Mouse (Mus musculus): ENCODE results near the gene Cdt1. TPM values are rescaled to one million over a fixed set of nuclear protein-coding genes. Genes with fewer than 3 reads are reported as not detected.
A peak's percentile ranks its signal among the peaks of the same experiment; 100 is the strongest.
"Not testable (repeated sequence)": the region's sequence is repeated elsewhere in the genome, so short reads cannot be mapped to it uniquely, and the experiment has no call there.

Gene Cdt1
- total RNA-seq, 2 experiments from 2014 or later = 1.2 to 1.8 TPM

DNA sequence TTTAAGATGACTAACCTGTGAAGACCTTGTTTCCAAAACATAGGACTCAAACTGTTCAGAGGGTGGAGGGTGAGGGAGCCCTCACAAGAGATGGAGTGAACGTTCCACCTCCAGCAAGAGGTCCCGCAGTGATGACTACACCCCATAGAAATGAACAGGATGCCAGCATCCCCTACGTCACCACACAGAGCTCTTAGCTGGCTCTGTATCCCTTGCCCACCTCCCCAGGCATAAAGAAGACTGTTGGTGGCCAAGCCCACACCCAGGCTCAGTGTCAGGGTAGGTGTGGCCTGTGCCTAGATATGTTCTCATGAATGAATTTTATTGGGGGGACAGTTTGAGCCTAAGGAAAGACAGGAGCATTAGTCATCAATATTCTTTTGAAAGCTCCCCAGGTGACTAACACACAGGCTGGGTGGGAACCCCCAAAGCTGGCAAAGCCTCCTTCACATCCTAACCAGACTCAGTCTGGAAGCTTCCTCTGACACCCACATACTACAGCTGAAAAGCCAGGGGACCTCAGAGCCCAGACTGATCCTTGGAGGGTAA, 18.9 kb upstream of the Cdt1 start:
- no peak for DNase-seq (ENCODE audit: low spot score in 2 of 2)

DNA sequence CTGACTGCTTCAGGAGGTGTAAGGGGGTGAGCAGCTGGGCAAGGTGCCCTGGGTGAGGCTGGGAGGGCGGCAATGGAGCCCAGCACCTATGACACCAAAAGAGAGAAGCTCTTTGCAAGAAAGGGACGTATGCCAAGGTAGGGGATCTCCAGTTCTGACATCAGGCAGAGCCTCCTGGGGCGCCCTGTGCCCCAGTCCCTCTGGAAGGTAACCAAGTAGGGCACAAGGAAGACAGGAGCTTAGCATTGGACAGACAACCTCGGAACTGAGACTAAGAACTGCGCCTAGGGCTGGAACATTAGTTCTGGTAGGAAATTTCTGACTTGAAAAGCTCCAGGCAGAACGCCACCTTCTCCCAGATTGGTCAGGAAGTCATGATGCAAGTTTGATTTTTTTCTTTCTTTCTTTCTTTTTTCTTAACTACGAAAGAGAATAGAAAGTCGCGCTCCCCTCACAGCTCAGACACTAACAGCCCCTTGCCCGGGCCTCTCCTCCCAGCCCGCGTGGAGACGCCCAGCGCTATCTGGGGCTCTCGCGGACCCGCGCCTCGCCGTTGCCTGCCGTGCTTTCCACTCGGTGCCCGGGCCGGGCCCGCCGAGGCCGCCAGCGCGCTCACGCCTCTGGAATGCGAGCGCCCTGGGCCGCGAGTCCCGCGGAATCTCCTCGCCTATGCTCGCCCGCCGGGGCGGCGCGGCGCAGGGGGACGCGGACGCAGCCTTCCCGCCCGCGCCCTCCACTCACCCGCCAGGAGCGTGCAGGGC, 17.4 kb upstream of the Cdt1 start:
- no peak for DNase-seq (ENCODE audit: low spot score in 2 of 2)

DNA sequence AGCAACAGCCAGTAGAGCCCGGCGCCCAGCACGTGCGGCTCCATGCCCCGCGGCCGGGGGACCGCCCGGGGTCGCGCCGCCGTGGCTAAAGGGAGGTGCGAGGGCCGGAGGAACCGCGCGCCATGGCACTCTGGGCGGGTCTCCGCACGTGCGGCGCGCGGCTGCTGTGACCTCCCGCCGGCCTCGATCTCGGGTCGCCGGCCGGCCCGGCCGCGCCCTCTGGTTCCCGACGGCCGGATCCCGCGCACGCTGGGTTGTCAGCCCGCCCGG, 16.9 kb upstream of the Cdt1 start:
- no peak for DNase-seq (ENCODE audit: low spot score in 2 of 2)

DNA sequence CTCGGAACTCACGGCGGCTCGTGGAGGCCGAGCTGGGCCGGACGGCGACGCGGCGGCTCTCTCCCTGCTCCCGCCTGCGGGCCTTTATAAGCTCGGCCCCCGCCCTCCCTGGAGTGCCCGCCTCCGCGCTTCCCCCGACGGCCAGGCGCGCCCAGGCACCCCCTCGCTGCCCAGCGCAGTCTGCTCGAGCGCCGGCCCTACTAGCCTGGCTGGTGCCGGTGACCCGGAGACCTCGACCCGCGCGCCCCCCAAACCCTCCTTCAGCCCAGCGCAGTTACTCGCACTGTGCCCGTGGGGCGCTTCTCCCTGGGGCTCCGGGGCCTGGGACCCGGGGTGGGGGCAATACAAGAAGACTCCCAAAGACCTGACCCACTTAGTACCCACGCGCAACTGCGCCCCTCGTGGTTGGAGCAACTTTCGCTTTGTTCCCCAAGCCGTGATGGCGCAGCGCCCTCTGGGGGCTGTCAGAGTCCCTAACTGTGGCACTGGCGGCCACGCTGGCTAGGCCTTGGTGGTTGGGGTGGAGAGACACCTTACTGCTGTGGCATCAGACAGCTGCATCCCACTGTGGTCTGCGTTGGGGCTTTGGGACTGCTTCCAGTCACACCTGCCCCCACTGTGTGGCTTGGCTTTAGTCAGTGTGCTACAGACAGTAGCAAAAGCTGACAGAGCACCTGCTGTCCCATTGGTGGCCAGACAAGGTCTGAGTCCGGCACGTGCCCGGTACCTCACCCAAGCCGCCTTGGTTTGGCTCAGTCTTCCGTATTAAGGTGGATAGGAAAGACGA, 16.4 kb upstream of the Cdt1 start, which contains the start of gene Piezo1:
TSS of gene Piezo1 (minus strand) at position 65 of the 787 bp plus-strand sequence.
- peak; percentile 49 to 79 for DNase-seq (ENCODE audit: low spot score in 2 of 2)

DNA sequence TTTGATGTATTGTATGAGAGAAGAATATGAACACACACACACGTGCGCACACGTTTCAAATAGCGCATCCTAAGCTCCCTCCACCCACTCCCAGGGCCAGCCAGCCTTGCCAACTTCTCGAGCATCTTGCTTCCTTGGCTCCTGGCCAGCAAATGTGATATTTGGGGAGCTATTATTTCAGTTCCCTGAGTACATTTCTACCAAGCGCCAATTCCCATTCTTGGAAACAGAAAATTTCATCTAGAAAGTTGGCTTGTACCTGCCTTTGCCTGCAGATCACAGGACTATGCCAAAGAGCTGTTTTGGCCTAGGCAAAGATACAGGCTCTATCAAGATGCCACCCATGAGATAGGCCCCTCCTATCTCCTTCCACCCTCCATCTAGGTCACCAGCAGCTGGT, 13.0 kb upstream of the Cdt1 start:
- peak; percentile 69 to 81 for DNase-seq (ENCODE audit: low spot score in 2 of 2)

DNA sequence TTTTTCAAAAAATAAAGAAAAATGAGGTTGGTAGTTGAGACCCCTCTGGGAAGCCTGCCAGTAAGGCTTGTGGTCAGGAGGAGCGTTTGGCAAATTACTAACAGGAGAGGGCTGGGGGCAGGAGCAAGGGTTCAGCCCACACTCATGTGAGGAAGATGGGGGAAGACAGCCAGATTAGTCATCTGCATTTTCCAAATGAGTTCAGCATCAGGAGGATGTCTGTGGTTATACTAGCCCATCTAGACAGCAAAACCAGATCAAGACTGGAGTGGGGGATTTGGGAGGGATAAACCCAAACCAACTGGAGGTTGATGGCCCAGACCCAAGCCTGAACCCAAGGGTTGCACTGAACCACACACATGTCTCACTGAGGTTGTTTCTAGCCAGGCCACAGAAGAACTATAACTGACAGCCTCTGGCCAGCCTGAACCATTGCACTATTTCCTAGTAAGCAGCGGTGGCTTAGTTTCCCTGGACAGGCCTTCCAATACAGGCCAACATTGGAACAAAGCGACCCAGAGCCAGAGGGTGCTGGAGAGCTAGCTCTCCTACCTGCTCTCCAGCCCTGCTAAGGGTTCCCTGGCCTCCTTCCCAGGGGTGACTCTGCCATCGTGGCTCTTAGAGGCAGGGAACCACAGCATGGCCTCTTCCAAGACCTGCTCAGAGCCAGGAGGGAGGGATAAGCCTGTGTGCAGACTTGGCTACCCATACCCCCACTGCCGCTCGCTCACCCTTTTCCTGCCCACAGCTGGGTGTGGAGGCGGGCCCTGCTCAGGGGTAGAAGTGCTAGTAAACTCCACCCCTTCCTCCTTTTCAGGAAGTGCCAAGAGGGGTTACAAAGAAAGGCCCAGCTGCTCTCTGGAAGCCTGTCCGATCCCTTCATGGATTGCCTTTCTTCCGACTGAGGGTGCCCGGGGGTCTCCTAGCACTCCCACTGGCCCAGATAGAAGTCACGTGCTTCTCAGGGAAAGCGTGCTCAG, 11.5 kb upstream of the Cdt1 start:
- no peak for DNase-seq (ENCODE audit: low spot score in 2 of 2)

DNA sequence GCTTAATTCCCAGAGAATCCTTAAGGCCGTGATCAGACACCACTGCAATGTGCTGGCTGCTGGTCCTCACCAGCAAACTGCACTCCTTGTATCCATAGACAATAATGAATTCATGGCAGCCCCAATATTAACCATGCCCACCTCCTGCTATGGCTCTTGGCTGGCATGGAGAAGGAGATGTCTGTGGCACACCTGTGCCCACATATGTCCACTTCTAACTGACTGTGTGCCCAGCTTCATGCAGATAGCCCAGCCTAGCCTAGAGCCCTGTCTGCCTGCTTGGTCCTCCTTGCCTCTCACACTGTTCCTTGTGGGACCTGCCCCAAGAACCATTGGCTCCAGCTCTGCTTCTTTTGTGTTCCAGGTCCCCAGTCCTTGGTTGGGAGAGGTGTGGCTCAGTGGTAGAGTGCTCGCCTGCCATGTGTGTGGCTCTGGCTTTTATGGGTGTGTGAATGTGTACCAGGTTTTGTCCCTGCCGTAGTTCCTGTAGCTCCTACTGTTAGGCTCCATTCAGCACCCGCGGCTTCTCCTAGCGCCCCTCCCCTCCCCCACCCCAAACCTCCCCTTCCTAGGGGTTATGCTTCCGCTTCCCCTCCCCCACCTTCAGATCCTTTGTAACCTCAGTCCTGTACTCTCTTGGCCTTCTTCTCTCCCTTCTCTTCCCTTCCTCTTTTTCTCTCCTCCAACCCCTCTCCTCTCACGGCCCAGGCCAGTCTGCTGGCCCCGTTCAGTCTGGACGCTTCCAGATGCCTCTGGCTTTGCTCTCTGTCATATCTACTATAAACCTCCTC, 10.4 kb upstream of the Cdt1 start:
- DNase-seq (ENCODE audit: low spot score in 2 of 2) = no peak

DNA sequence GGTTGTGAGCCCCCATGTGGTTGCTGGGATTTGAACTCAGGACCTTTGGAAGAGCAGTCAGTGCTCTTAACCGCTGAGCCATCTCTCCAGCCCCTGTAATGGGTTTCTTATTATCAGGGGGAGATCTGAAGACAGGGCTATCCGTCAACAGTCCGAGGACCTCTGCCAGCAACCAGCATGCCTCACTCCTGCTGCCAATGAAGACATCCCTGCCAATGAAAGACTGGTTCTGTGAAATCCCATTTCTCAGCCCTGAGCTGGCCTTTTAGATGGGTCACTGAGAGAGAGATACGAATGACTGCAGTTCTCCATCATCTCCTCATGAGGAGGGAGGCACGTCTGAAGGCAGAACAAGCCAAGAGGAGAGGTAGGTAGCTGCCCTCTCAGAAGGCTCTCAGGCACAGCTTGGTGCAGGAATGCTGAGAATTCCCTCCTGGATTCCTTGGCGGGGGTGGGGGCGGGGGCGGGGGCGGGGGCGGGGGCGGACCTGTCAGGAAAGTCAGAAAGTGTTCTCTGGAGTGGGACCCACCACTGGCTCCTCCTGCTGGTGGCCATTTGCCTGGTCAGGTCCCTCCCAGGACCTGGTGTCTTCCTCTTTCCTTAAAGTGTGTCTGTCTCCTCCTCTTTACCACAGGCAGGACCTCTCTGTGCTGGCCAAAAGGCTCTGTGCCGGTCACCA, 9.0 kb upstream of the Cdt1 start:
- DNase-seq (ENCODE audit: low spot score in 2 of 2) = no peak

DNA sequence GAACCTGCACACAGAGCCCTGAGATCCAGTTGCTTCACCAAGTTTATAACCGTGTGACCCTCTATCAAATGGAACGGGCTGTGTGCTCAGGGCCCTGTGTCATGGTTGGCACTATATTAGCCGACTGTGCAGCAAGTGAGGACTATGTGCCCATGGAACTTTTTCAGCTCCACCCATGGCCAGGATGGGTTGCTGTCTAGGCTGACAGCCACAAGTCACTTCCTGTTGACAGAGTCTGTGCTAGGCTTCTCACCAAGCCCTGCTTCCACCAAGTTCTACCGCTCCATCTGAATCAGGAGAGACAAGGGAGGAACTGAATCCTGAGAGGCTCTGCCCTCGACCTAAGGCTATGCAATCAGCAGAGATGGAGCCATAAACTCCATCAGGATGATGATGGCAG, 6.6 kb upstream of the Cdt1 start:
- no peak for DNase-seq (ENCODE audit: low spot score in 2 of 2)

DNA sequence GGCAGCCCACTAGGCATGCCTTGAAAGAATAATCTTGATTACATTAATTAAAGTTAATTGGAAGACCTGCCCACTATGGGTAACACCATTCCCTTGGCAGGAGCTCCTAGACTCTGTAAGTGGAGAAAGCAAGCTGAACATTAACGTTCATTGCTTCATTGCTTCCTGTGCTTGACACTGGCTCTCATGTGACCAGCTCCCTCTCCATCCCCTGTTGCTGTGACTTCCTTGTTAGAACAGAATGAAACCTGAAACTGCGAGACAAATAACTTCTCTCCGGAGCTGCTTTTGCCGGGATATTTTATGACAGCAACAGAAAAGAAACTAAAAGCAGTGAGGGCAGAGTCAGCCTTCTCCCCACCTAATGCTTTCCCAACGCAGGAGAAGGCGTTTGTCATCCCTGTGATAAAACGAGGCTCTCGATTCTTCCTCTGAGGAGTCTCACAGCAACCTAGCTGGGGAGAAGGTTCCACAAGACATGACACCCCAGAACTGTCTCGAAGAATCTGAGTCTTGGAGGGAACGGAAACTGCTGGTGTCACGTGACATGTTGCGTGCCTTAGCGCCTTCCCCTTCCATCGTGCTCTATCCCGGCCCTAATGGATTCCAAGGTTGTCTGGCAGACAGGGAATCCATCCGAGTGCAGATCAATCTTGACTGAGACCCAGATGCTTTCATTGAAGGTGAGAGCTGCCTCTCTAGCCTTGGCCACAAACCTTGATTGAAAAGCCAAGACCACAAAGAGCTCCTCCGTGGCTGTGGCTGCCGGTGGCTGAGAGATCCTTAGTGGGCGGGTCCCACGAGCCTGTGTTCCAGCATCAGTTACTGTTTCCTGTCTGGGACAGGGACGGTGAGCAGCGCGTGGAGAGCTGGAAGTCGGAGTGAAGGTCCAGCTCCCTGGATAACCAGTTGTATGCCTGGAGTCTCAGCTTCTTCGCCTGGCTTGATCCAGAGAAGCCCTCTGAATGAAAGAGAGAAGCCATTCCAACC, 3.2 kb upstream of the Cdt1 start:
- DNase-seq (ENCODE audit: low spot score in 2 of 2) = no peak

DNA sequence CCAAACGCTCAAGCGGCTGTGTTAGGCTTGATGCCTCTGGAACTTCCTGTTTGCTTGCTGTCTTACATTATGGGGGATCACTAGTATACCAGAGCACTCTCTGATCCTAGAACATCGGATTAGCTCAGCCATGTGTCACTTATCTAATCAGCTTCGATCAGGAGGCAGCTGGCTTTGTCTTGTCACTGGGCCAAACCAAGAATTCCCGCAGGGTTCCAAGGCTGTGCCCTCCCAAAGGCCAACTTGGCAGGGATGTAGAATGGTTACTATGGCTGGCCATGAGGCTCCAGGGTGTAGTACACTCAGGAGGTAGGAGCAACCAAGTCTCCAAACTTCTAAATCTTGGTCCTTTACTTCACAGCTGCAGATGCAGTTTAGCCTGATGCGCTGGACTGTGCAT, 1.0 kb upstream of the Cdt1 start:
- no peak for DNase-seq (ENCODE audit: low spot score in 2 of 2)

DNA sequence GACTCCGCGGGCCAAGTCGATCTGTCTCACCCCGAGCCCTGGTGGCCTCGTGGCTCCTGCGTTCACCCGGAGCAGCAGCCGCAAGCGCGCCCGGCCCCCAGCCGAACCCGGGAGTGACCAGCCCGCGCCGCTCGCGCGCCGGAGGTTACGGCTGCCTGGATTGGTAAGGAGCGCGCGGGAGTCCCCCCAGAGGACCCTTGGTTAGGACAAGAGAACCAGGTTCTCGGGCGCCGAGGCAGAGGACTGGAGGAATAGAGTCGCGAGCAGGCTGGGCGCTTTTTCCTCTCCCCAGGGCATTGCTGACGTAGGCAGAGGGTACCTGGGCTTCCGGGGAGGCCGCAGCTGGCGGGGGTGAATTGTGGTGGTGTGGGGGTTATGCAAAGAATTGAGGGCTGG, 292 bp downstream of the Cdt1 start:
- DNase-seq (ENCODE audit: low spot score in 2 of 2) = no peak

DNA sequence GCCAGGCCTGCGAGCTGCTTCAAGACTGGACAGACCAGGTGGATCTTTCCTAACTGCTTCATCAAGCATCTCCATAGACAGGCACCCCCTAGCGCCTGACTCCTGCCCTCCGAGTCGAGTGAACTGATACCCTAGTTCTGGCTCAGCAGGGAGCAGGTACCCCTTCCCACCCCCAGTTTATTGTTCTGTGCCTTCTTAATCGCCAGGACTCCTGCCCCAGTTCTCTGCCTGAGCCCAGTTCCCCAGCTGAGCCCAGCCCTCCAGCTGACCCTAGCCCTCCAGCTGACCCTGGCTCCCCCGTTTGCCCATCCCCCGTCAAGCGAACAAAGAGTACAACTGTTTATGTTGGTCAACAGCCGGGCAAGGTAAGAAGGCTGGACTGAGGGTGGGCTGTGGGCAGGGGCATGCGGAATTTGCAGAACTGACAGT, 1.1 kb downstream of the Cdt1 start:
- DNase-seq (ENCODE audit: low spot score in 2 of 2) = no peak

DNA sequence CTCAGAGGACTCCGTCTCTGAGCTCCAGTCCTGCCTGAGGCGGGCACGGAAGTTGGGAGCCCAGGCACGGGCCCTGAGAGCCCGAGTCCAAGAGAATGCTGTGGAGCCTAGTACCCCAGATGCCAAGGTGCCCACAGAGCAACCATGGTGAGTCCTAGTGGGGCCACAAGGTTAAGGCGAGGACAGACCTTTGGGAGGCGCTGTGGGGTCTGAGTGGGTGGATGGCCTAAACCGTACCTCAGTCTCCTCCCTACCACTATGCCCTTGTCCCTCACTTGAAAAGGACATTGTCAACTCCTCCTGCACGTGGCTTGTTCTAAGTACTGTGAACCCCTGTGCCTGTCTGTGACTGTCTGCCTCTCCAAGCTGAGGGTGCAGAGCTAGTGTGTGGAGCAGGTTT, 1.5 kb downstream of the Cdt1 start:
- no peak for DNase-seq (ENCODE audit: low spot score in 2 of 2)

DNA sequence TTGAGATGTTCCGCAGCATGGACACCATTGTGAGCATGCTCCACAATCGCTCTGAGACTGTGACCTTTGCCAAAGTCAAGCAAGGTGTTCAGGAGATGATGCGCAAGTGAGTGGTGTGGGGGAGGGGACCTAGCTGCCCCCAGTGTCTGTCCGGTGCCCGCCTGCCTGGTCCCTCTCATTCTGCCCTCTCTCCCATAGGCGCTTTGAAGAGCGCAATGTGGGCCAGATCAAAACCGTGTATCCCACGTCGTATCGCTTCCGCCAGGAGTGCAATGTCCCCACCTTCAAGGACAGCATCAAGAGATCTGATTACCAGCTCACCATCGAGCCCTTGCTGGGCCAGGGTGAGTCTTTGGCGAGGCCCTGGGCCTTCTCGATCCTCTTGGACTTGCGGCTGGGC, 2.2 kb downstream of the Cdt1 start:
- no peak for DNase-seq (ENCODE audit: low spot score in 2 of 2)

DNA sequence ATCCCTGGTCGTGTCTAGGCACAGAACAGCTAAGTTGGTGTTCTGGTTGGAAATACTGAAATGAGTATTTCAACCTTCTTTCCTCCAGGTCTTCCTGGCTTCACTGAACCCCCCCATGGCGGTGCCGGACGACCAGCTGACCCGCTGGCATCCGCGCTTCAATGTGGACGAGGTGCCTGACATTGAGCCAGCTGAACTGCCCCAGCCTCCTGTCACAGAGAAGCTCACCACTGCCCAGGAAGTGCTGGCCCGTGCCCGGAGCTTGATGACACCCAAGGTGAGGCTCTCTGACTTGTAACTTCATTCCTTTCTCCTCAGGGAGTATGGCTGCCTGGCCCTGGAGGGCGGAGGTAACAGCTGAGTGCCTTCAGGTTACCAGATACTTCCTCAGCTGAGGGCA, 3.3 kb downstream of the Cdt1 start:
- DNase-seq (ENCODE audit: low spot score in 2 of 2) = no peak

DNA sequence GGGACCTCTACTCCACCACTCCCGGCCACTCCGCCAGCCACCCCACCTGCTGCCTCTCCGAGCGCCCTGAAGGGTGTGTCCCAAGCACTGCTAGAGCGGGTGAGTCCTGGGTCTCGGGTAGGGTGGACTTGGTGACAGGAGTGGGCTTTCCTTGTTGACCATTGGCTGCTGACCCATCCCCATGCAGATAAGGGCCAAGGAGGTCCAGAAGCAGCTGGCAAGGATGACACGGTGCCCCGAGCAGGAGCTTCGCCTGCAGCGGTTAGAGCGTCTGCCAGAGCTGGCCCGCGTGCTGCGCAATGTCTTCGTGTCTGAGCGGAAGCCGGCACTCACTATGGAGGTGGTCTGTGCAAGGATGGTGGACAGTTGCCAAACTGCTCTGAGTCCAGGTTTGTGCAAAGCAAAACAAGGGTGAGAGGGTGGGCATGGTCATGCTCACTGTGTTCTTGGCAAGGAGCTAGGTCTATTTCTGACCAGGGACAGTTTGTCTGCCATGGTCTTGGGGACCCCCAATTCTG, 4.0 kb downstream of the Cdt1 start:
- DNase-seq (ENCODE audit: low spot score in 2 of 2) = no peak

DNA sequence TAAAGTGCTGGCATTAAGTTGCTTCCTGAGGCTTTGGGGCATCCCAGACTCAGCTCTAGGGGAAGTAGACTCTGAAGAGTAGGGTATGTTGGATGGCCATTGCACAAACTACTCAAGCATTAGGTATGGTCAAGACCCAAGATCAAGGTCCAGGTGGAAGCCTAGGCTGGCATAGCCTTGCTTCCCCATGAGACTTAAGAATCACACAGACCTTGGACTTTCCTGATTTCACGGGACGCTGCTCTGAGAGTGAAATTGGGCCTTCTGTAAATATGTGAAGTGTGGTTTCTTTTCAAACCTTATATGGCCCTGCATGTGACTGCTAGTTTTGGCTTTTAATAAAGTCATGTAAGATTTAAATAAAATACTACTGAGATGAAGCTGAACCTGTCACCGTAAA, 4.9 kb downstream of the Cdt1 start:
- DNase-seq (ENCODE audit: low spot score in 2 of 2) = no peak

DNA sequence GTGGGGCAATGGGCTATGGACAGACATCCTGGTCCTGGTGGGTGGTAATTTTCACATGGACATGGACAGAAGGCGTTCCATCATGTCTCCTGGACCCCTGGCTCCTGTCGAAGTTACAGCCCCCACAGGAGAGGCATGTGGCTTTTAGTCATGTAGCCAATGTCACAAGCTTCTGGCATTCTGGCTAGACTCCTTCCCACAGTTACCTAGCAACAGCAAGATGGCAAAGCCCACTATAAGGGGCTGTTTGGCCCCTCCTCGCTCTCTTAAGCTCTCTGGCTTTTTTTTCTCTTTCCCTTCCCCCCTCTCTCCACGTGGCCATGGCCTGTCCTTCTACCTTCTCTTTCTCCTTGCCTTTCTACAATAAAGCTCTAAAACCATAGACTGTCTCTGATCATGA, 5.4 kb downstream of the Cdt1 start:
- DNase-seq (ENCODE audit: low spot score in 2 of 2) = not testable (repeated sequence)

Measured in layer of hippocampus, adult 18-20 months (tissue).